Mouse (Mus musculus): ENCODE data around the gene Espn. TPM values are rescaled to one million over a fixed set of nuclear protein-coding genes. Genes with fewer than 3 reads are reported as not detected.

Gene Espn
- polyA plus RNA-seq, 1 experiment from 2014 or later: 10.1 TPM

DNA sequence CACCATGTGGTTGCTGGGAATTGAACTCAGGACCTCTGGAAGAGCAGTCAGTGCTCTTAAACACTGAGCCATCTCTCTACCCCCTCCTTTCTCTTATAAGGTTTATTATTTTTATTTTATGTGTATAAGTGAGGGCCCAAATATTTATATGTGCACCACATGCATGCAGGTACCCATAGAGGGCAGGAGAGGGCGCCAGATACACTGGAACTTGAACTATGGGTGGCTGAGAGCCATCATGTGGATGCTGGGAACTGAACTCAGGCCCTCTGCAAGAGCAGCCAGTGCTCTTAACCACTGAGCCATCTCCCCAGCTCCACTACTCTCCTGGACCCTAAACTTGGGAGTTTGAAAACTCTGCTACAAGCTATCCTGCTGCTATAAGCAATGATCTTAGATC, 8.5 kb downstream of the Espn start:
- Histone ChIP-seq H3K4me3 (ENCODE audit: low read length) (no peak overlapping the region), H3K4me1 (replicated peaks; ENCODE audit: control insufficient read depth, insufficient read depth, low read length) (peaks cover 5% of the 10 kb centered on the region), H3K27ac (ENCODE audit: low read length) (no peak overlapping the region), H3K27me3 (ENCODE audit: control insufficient read depth, insufficient read depth, low read depth, low read length) (no peaks in the 10 kb centered on the region), H3K9ac (ENCODE audit: low read length) (no peak overlapping the region), H3K9me3 (ENCODE audit: control insufficient read depth, low read length) (no peaks in the 10 kb centered on the region), H3K36me3 (ENCODE audit: control insufficient read depth, insufficient read depth, low read length) (no peaks in the 10 kb centered on the region), H3K4me2 (ENCODE audit: low read depth, low read length) (no peak overlapping the region)
- WGBS: 29% methylated on average over 1 of the region's 1 CpGs
- ATAC-seq (ENCODE audit: low read depth): no peak

DNA sequence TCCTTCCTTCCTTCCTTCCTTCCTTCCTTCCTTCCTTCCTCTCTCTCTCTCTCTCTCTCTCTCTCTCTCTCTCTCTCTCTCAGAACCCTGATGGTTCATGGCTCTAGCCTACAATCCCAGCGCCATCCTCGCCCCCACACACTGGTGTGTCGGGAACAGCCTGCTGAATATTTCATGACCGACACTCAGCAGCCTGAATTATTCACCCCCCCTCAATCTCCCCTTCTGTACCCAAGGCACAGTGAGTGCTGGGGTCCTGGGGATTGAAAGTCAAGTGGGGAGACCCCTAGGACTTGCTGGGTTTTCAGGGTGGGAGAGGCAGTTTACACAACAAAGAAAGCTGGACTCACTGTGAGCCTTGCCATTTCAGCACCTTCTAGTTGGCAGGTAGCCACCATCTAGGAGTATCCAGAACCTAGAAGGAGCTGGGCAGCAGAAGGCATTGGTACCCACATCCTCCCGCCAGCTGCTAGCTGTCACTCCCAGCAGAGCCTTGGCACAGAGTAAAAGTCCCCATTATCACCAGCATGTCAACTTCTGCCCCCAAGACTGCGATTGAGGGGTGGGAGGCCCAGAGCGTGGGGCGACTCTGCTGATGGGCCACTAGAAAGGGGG, 10.5 kb downstream of the Espn start:
- Histone ChIP-seq H3K4me3 (ENCODE audit: low read length) (no peak overlapping the region), H3K36me3 (ENCODE audit: control insufficient read depth, insufficient read depth, low read length) (no peaks in the 10 kb centered on the region), H3K4me2 (ENCODE audit: low read depth, low read length) (no peak overlapping the region), H3K9me3 (ENCODE audit: control insufficient read depth, low read length) (no peaks in the 10 kb centered on the region), H3K4me1 (replicated peaks; ENCODE audit: control insufficient read depth, insufficient read depth, low read length) (peaks cover 8% of the 10 kb centered on the region), H3K9ac (ENCODE audit: low read length) (no peak overlapping the region), H3K27me3 (ENCODE audit: control insufficient read depth, insufficient read depth, low read depth, low read length) (no peaks in the 10 kb centered on the region), H3K27ac (ENCODE audit: low read length) (no peak overlapping the region)
- WGBS: 61% methylated on average over 8 of the region's 8 CpGs
- no peak for ATAC-seq (ENCODE audit: low read depth)

DNA sequence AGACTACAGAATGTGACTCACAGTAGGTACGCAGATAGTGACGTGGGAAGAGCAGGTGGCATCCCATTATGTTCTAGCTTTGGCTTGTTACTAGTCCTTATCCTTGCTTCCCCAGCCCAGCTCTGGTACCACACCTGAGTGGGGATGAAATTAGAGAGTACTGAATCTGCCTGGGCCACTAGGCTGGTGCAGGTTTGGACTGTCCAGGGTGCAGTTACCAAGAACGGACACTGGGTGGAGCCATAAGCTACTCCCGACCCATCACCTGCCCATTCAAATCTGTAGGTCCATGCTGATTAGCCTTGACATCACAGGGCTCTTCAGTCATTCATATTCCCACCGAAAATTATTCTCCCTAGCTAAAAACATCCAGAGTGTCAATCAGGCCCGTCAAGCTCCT, 11.7 kb downstream of the Espn start:
- Histone ChIP-seq H3K4me1 (replicated peaks; ENCODE audit: control insufficient read depth, insufficient read depth, low read length) (peaks cover 8% of the 10 kb centered on the region), H3K9me3 (ENCODE audit: control insufficient read depth, low read length) (no peaks in the 10 kb centered on the region), H3K9ac (ENCODE audit: low read length) (no peak overlapping the region), H3K36me3 (ENCODE audit: control insufficient read depth, insufficient read depth, low read length) (no peaks in the 10 kb centered on the region), H3K4me2 (ENCODE audit: low read depth, low read length) (no peak overlapping the region), H3K27ac (ENCODE audit: low read length) (no peak overlapping the region), H3K27me3 (ENCODE audit: control insufficient read depth, insufficient read depth, low read depth, low read length) (no peaks in the 10 kb centered on the region), H3K4me3 (ENCODE audit: low read length) (no peak overlapping the region)
- ATAC-seq (ENCODE audit: low read depth): no peak
- WGBS: 32% methylated on average over 6 of the region's 6 CpGs

DNA sequence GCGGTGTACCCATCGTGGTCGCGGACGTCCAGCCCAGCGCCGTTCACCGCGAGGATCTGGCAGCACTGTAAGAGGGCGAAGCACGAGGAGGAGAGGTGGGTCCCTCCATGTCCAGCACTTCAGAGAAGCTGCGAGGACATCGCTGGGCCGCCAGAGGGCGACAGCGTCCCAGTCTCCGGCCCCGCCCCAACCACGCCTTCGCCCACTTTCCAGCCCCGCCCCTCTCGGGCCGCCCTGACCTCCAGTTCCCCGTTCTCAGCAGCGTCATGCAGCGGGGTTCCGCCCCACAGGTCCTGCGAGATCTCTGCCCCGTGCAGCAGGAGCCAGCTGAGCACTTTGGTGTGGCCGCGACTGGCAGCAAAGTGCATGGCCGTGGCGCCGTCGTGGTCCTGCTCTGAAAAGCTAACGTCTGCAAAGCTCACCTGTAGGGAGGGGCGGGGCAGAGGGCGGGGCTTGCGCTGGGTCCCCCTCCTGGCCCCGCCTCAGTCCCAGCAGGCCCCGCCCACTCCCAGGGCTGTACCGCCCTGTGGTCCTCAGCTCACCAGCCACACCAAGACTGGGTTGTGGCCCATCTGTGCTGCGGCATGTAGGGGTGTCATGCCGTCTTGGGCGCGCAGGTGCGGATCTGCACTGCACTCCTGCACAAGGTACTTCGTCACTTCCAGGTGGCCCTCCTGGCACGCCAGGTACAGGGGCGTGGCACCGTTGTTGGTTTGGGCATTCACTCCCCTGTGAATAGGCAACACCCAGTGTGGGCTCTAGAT, 13.5 kb downstream of the Espn start:
- peak overlapping the region; percentile 45; the same call in 1 of the 2 replicates for H3K9ac ChIP-seq (ENCODE audit: low read length)

DNA sequence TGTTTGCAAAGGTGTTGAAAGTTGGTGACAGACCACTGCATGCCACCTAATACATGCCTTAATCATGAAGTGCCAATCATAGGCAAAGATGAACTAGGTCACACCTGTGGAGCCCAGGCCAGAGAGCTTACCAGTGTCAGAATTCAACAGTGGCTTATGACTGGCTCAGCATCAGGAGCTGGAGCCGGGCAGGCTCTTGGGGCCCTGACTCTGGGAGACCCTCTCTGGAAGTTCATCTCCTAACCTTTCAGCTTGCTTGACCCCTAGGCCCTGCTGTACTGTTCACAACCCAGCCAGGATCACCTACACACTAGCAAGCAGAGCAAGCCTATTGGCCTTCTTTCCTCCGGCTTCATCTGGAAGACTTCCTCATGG, 15.3 kb downstream of the Espn start:
- H3K9me3 ChIP-seq (ENCODE audit: control insufficient read depth, low read length): no peaks in the 10 kb centered on the region
- no peak overlapping the region for H3K9ac ChIP-seq (ENCODE audit: low read length)
- peaks cover 21% of the 10 kb centered on the region for H3K27me3 ChIP-seq (ENCODE audit: control insufficient read depth, insufficient read depth, low read depth, low read length)
- peaks cover 13% of the 10 kb centered on the region for H3K4me1 ChIP-seq (replicated peaks; ENCODE audit: control insufficient read depth, insufficient read depth, low read length)
- H3K4me3 ChIP-seq (ENCODE audit: low read length): no peak overlapping the region
- H3K27ac ChIP-seq (ENCODE audit: low read length): no peak overlapping the region
- ATAC-seq (ENCODE audit: low read depth): no peak
- 84% methylated on average over 2 of the region's 2 CpGs for WGBS
- H3K36me3 ChIP-seq (ENCODE audit: control insufficient read depth, insufficient read depth, low read length): no peaks in the 10 kb centered on the region
- H3K4me2 ChIP-seq (ENCODE audit: low read depth, low read length): no peak overlapping the region

More for the DNA sequence above, 13.5 kb downstream of the Espn start:
- WGBS: 2% methylated on average over 51 of the region's 51 CpGs
- H3K27me3 ChIP-seq (ENCODE audit: control insufficient read depth, insufficient read depth, low read depth, low read length): peaks cover 4% of the 10 kb centered on the region
- H3K4me1 ChIP-seq (replicated peaks; ENCODE audit: control insufficient read depth, insufficient read depth, low read length): peaks cover 8% of the 10 kb centered on the region
- no peaks in the 10 kb centered on the region for H3K36me3 ChIP-seq (ENCODE audit: control insufficient read depth, insufficient read depth, low read length)
- H3K9me3 ChIP-seq (ENCODE audit: control insufficient read depth, low read length): no peaks in the 10 kb centered on the region
- H3K4me3 ChIP-seq (ENCODE audit: low read length): peak overlapping the region; percentile 53
- no peak overlapping the region for H3K27ac ChIP-seq (ENCODE audit: low read length)
- H3K4me2 ChIP-seq (ENCODE audit: low read depth, low read length): peak overlapping the region; percentile 76
- ATAC-seq (ENCODE audit: low read depth): peak; percentile 92

DNA sequence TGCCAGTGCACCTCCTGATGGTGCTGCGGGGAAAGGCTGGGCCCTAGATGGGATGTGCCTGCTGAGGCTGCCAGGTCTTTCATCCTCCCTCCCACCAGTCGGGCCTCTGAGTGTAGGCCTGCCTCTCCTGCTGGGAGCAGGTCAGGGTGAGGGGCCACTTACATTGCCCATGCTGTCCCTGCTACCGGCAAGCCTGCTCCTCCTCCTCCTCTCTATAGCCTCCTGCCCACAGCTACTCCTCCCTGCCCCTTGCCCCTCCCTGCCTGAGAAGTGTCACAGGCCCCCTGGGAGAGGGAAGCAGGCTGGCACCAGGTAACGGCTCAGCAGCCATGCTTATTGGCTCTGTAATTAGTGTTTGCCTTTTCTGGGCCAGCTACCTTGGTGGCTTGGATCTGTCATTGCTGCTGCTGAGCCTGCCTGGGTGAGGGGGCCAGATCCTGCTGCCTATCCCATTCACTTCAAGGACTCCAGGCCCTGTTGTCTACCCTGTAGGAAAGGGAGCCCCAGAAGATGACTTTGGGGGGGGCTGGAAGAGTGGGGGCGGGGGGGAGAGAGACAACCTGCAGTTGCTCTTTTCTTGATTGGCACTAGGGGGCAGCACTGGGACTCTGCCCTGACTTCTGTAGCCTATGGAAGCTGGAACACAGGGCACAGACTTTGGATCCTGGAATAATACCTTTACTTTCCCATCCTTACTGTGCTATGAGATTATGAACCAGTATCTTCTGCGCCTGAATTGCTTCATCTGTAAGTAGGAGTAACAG, 15.9 kb downstream of the Espn start:
- Histone ChIP-seq H3K9me3 (ENCODE audit: control insufficient read depth, low read length) (no peaks in the 10 kb centered on the region), H3K4me1 (replicated peaks; ENCODE audit: control insufficient read depth, insufficient read depth, low read length) (peaks cover 19% of the 10 kb centered on the region), H3K36me3 (ENCODE audit: control insufficient read depth, insufficient read depth, low read length) (no peaks in the 10 kb centered on the region), H3K4me2 (ENCODE audit: low read depth, low read length) (no peak overlapping the region), H3K9ac (ENCODE audit: low read length) (no peak overlapping the region), H3K27me3 (ENCODE audit: control insufficient read depth, insufficient read depth, low read depth, low read length) (peaks cover 27% of the 10 kb centered on the region), H3K4me3 (ENCODE audit: low read length) (no peak overlapping the region), H3K27ac (ENCODE audit: low read length) (no peak overlapping the region)
- 35% methylated on average over 6 of the region's 6 CpGs for WGBS
- no peak for ATAC-seq (ENCODE audit: low read depth)

DNA sequence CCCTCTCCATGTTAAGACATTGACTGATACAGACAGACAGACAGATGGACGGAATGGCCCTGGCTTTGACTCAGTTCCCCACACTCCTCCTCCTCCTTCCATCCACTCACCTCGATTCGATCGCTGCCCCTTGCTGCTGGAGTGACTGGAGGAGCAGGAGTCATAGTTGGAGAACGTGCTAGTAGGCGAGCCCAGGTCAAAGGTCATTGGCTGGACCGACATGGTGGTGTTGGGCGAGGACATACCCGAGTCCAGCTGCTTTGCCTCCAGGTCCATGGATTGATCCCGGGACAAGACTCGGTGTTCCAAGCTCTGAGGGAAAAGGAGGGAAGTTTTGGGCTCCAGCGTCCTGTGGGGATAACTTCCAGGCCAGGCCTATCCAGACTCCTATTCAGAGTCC, 16.8 kb downstream of the Espn start:
- Histone ChIP-seq H3K27me3 (ENCODE audit: control insufficient read depth, insufficient read depth, low read depth, low read length) (peaks cover 36% of the 10 kb centered on the region), H3K36me3 (ENCODE audit: control insufficient read depth, insufficient read depth, low read length) (no peaks in the 10 kb centered on the region), H3K27ac (ENCODE audit: low read length) (no peak overlapping the region), H3K4me1 (replicated peaks; ENCODE audit: control insufficient read depth, insufficient read depth, low read length) (peaks cover 26% of the 10 kb centered on the region), H3K9me3 (ENCODE audit: control insufficient read depth, low read length) (no peaks in the 10 kb centered on the region), H3K9ac (ENCODE audit: low read length) (no peak overlapping the region), H3K4me2 (ENCODE audit: low read depth, low read length) (no peak overlapping the region), H3K4me3 (ENCODE audit: low read length) (no peak overlapping the region)
- no peak for ATAC-seq (ENCODE audit: low read depth)
- 72% methylated on average over 12 of the region's 12 CpGs for WGBS

DNA sequence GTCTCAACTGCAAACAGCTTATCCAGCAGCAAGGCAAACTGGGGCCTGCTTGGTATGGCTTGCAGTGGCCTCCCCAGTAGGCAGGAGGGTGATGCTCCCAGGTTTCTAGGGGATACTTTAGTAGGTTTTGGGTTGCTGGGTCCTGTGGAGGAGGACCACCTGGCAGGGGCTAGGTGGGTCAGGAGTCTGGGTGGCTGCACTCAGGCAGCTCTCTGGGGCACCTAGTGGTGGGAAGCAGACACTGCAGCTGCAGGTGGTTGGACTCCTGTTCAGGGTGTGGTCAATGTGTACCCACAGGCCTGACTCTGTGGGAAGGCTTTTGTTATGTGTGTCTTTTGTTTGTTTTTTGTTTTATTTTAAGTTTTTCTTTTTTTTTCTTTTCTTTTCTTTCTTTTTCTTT, 17.7 kb downstream of the Espn start:
- no peaks in the 10 kb centered on the region for H3K36me3 ChIP-seq (ENCODE audit: control insufficient read depth, insufficient read depth, low read length)
- H3K27ac ChIP-seq (ENCODE audit: low read length): no peak overlapping the region
- no peak overlapping the region for H3K9ac ChIP-seq (ENCODE audit: low read length)
- H3K4me1 ChIP-seq (replicated peaks; ENCODE audit: control insufficient read depth, insufficient read depth, low read length): peaks cover 26% of the 10 kb centered on the region
- H3K27me3 ChIP-seq (ENCODE audit: control insufficient read depth, insufficient read depth, low read depth, low read length): peaks cover 45% of the 10 kb centered on the region
- no peak for ATAC-seq (ENCODE audit: low read depth)
- H3K4me2 ChIP-seq (ENCODE audit: low read depth, low read length): no peak overlapping the region
- H3K4me3 ChIP-seq (ENCODE audit: low read length): no peak overlapping the region
- no peaks in the 10 kb centered on the region for H3K9me3 ChIP-seq (ENCODE audit: control insufficient read depth, low read length)

DNA sequence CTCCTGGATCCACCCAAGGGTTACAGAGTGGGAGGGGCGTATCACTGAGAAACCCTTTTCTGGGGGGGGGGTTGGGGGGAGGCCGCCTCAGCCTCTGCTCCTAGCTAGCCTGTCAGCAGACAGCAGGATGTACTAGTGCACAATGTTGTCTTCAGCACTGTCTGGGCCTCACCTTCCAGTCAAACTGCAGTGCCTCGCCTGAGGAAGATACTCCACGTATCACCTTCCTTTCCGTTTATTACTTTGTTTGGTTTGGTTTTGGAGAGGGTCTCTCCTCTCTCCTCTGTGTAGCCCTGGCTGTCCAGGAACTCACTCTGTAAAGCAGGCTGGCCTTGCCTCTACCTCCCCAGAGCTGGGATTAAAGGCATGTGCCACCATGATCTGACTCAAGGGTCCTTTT, 19.0 kb downstream of the Espn start:
- Histone ChIP-seq H3K9me3 (ENCODE audit: control insufficient read depth, low read length) (no peaks in the 10 kb centered on the region), H3K36me3 (ENCODE audit: control insufficient read depth, insufficient read depth, low read length) (no peaks in the 10 kb centered on the region), H3K27ac (ENCODE audit: low read length) (no peak overlapping the region), H3K9ac (ENCODE audit: low read length) (no peak overlapping the region), H3K27me3 (ENCODE audit: control insufficient read depth, insufficient read depth, low read depth, low read length) (peaks cover 56% of the 10 kb centered on the region), H3K4me3 (ENCODE audit: low read length) (no peak overlapping the region), H3K4me1 (replicated peaks; ENCODE audit: control insufficient read depth, insufficient read depth, low read length) (peaks cover 19% of the 10 kb centered on the region), H3K4me2 (ENCODE audit: low read depth, low read length) (no peak overlapping the region)
- no peak for ATAC-seq (ENCODE audit: low read depth)
- 55% methylated on average over 5 of the region's 5 CpGs for WGBS
